Mouse (Mus musculus): ENCODE measurements around the gene Gm20388. TPM values are rescaled to one million over a fixed set of nuclear protein-coding genes. Genes with fewer than 3 reads are reported as not detected.

Gene Gm20388
- polyA plus RNA-seq, 1 experiment = 28.1 TPM

- Histone ChIP-seq H3K27ac (ENCODE audit: insufficient read depth, low read length) (no peak overlapping the region), H3K9ac (ENCODE audit: low read depth, poor library complexity, severe bottlenecking) (no peak overlapping the region), H3K27me3 (ENCODE audit: control insufficient read depth, insufficient read depth, low read length, poor library complexity, severe bottlenecking) (no peaks in the 10 kb centered on the region), H3K4me1 (ENCODE audit: control insufficient read depth, insufficient read depth, low read length) (peaks cover 13% of the 10 kb centered on the region), H3K4me3 (ENCODE audit: low read depth, low read length) (no peak overlapping the region), H3K9me3 (replicated peaks; ENCODE audit: control insufficient read depth, insufficient read depth, low read length, poor library complexity, severe bottlenecking) (no peaks in the 10 kb centered on the region), H3K36me3 (ENCODE audit: control insufficient read depth, insufficient read depth, low read length, poor library complexity, severe bottlenecking) (no peaks in the 10 kb centered on the region)
- TF ChIP-seq POLR2A (IDR thresholded peaks at IDR 0.05; ENCODE audit: insufficient read depth, low read length) (no peak), CTCF (IDR thresholded peaks at IDR 0.05; ENCODE audit: low read depth, low read length) (no peak), EP300 (IDR thresholded peaks at IDR 0.05; ENCODE audit: insufficient read depth, low read depth, low read length) (no peak)
Measured at GRCm38 (mm10) chr8:120809050-120809449, 898.4 kb downstream of the Gm20388 start.

DNA sequence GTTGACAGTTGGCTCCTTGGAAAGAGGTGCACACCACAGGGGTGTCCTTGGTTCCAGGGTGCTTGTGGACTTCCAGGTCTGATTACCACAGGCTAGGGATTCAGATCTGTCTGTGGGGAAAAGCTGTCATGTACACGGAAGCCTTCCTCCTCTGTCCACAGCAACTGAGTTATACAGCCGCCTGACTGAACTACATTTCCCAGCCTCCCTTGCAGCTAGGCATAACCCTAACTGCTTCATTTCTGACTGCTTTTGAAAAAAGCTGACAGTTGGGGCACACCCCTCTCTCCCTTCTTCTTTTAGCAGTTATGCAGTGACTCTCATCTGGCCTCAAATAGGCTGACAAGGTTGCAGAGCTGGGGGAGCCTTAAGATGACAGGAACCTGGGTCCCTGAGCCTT lies 901.3 kb downstream of the Gm20388 start:
- no peaks in the 10 kb centered on the region for H3K9me3 ChIP-seq (replicated peaks; ENCODE audit: control insufficient read depth, insufficient read depth, low read length, poor library complexity, severe bottlenecking)
- H3K36me3 ChIP-seq (ENCODE audit: control insufficient read depth, insufficient read depth, low read length, poor library complexity, severe bottlenecking) = no peaks in the 10 kb centered on the region
- no peaks in the 10 kb centered on the region for H3K27me3 ChIP-seq (ENCODE audit: control insufficient read depth, insufficient read depth, low read length, poor library complexity, severe bottlenecking)
- no peak overlapping the region for H3K4me3 ChIP-seq (ENCODE audit: low read depth, low read length)
- TF ChIP-seq POLR2A (IDR thresholded peaks at IDR 0.05; ENCODE audit: insufficient read depth, low read length) (no peak), EP300 (IDR thresholded peaks at IDR 0.05; ENCODE audit: insufficient read depth, low read depth, low read length) (no peak), CTCF (IDR thresholded peaks at IDR 0.05; ENCODE audit: low read depth, low read length) (no peak)
- H3K27ac ChIP-seq (ENCODE audit: insufficient read depth, low read length) = no peak overlapping the region
- no peak overlapping the region for H3K9ac ChIP-seq (ENCODE audit: low read depth, poor library complexity, severe bottlenecking)
- H3K4me1 ChIP-seq (ENCODE audit: control insufficient read depth, insufficient read depth, low read length) = peaks cover 2% of the 10 kb centered on the region

DNA sequence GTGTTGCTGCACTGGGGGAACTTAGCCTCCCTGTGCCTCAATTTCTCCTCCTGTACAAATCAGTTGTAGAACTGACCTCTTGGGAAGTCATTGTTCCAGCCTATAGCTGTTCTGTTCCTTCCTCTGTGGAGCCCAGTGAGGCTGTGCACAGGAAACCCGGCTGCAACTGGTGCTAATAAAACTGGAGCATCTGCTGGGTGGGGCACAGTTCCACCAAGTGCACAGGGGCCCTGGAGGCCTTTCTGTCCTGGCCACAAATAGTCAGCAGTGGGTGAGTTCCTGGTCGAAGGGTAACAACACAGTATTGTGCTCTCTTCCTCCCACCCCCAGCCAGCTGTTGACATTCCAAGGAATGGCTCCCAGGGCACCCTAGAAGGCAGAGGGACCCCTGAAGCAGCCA lies 902.4 kb downstream of the Gm20388 start:
- Histone ChIP-seq H3K27ac (ENCODE audit: insufficient read depth, low read length) (no peak overlapping the region), H3K36me3 (ENCODE audit: control insufficient read depth, insufficient read depth, low read length, poor library complexity, severe bottlenecking) (no peaks in the 10 kb centered on the region), H3K9me3 (replicated peaks; ENCODE audit: control insufficient read depth, insufficient read depth, low read length, poor library complexity, severe bottlenecking) (no peaks in the 10 kb centered on the region), H3K27me3 (ENCODE audit: control insufficient read depth, insufficient read depth, low read length, poor library complexity, severe bottlenecking) (no peaks in the 10 kb centered on the region), H3K9ac (ENCODE audit: low read depth, poor library complexity, severe bottlenecking) (no peak overlapping the region), H3K4me3 (ENCODE audit: low read depth, low read length) (no peak overlapping the region), H3K4me1 (ENCODE audit: control insufficient read depth, insufficient read depth, low read length) (no peaks in the 10 kb centered on the region)
- TF ChIP-seq POLR2A (IDR thresholded peaks at IDR 0.05; ENCODE audit: insufficient read depth, low read length) (no peak), EP300 (IDR thresholded peaks at IDR 0.05; ENCODE audit: insufficient read depth, low read depth, low read length) (no peak), CTCF (IDR thresholded peaks at IDR 0.05; ENCODE audit: low read depth, low read length) (no peak)

DNA sequence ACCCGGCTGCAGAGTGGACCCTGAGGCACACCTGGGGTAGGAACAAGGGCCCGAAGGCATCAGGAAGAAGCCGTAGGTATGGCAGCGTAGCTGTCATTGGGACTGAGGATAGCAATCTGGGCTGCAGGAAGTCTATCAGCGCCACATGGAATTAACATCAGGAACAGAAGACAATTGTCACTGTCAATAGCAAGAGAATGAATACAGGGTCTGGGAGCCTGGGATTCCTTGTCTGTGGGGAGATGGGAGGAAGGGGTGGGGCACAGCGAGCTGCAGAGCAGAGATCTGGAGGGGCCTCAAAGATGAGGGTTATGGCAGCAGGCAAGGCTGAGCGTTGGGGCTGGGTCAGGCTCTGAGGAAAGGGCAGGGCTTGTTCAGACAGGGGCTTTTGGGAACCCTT lies 903.2 kb downstream of the Gm20388 start:
- no peak overlapping the region for H3K4me3 ChIP-seq (ENCODE audit: low read depth, low read length)
- no peak overlapping the region for H3K9ac ChIP-seq (ENCODE audit: low read depth, poor library complexity, severe bottlenecking)
- no peaks in the 10 kb centered on the region for H3K27me3 ChIP-seq (ENCODE audit: control insufficient read depth, insufficient read depth, low read length, poor library complexity, severe bottlenecking)
- no peak for TF ChIP-seq POLR2A (IDR thresholded peaks at IDR 0.05; ENCODE audit: insufficient read depth, low read length)
- TF ChIP-seq CTCF (IDR thresholded peaks at IDR 0.05; ENCODE audit: low read depth, low read length) = no peak
- no peak for TF ChIP-seq EP300 (IDR thresholded peaks at IDR 0.05; ENCODE audit: insufficient read depth, low read depth, low read length)
- no peaks in the 10 kb centered on the region for H3K36me3 ChIP-seq (ENCODE audit: control insufficient read depth, insufficient read depth, low read length, poor library complexity, severe bottlenecking)
- H3K9me3 ChIP-seq (replicated peaks; ENCODE audit: control insufficient read depth, insufficient read depth, low read length, poor library complexity, severe bottlenecking) = no peaks in the 10 kb centered on the region
- no peaks in the 10 kb centered on the region for H3K4me1 ChIP-seq (ENCODE audit: control insufficient read depth, insufficient read depth, low read length)
- H3K27ac ChIP-seq (ENCODE audit: insufficient read depth, low read length) = no peak overlapping the region

GRCm38 (mm10) chr8:120816371-120816770 lies 905.7 kb downstream of the Gm20388 start:
- no peaks in the 10 kb centered on the region for H3K4me1 ChIP-seq (ENCODE audit: control insufficient read depth, insufficient read depth, low read length)
- no peak overlapping the region for H3K9ac ChIP-seq (ENCODE audit: low read depth, poor library complexity, severe bottlenecking)
- H3K9me3 ChIP-seq (replicated peaks; ENCODE audit: control insufficient read depth, insufficient read depth, low read length, poor library complexity, severe bottlenecking) = no peaks in the 10 kb centered on the region
- no peak for TF ChIP-seq EP300 (IDR thresholded peaks at IDR 0.05; ENCODE audit: insufficient read depth, low read depth, low read length)
- TF ChIP-seq CTCF (IDR thresholded peaks at IDR 0.05; ENCODE audit: low read depth, low read length) = no peak
- TF ChIP-seq POLR2A (IDR thresholded peaks at IDR 0.05; ENCODE audit: insufficient read depth, low read length) = no peak
- H3K27me3 ChIP-seq (ENCODE audit: control insufficient read depth, insufficient read depth, low read length, poor library complexity, severe bottlenecking) = no peaks in the 10 kb centered on the region
- no peak overlapping the region for H3K4me3 ChIP-seq (ENCODE audit: low read depth, low read length)
- H3K27ac ChIP-seq (ENCODE audit: insufficient read depth, low read length) = no peak overlapping the region
- no peaks in the 10 kb centered on the region for H3K36me3 ChIP-seq (ENCODE audit: control insufficient read depth, insufficient read depth, low read length, poor library complexity, severe bottlenecking)

GRCm38 (mm10) chr8:120819906-120820305 lies 909.3 kb downstream of the Gm20388 start:
- H3K9ac ChIP-seq (ENCODE audit: low read depth, poor library complexity, severe bottlenecking) = no peak overlapping the region
- no peaks in the 10 kb centered on the region for H3K9me3 ChIP-seq (replicated peaks; ENCODE audit: control insufficient read depth, insufficient read depth, low read length, poor library complexity, severe bottlenecking)
- TF ChIP-seq POLR2A (IDR thresholded peaks at IDR 0.05; ENCODE audit: insufficient read depth, low read length) (no peak), CTCF (IDR thresholded peaks at IDR 0.05; ENCODE audit: low read depth, low read length) (no peak), EP300 (IDR thresholded peaks at IDR 0.05; ENCODE audit: insufficient read depth, low read depth, low read length) (no peak)
- no peaks in the 10 kb centered on the region for H3K27me3 ChIP-seq (ENCODE audit: control insufficient read depth, insufficient read depth, low read length, poor library complexity, severe bottlenecking)
- no peaks in the 10 kb centered on the region for H3K36me3 ChIP-seq (ENCODE audit: control insufficient read depth, insufficient read depth, low read length, poor library complexity, severe bottlenecking)
- H3K4me3 ChIP-seq (ENCODE audit: low read depth, low read length) = no peak overlapping the region
- H3K4me1 ChIP-seq (ENCODE audit: control insufficient read depth, insufficient read depth, low read length) = no peaks in the 10 kb centered on the region
- no peak overlapping the region for H3K27ac ChIP-seq (ENCODE audit: insufficient read depth, low read length)

Data from ES-Bruce4 (cell line).